In the genomic region with DNA sequence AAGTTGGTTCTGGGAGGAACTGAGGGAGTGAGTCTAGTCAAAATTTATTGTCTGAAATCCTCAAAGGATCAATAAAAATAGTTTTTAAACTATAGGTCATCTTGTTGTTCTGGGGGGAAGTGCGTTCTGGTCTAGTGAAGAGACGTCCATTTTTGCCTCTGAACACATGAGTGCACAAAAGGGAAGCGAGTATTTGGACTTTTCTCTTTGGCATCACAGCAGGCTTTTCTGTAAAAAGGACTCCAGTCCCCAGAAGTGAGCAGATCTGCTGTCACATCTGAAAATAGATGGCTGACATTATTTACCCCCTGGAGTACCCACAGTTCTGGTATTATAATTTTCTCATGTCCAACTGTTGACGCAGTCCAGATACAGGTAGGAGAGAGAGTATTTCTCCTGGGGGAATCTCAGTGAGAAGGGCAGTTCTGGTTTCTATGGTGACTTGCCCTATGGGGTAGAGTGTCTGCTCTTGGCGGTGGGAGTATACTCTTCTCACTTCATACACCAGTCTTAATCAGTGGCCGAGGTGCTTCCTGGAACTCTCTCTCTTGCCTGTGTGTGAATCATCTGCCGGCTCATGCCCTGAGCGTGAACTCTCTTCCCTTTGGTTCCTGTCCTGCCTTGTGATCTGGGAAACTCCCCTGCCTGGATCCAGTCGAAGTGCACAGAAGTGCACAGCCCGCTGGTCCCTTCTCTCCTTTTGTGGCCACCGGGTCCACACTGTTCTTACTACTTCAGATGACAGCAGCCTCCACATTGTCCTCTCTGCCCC, we compare ENCODE assay signal across 9 mouse cellular contexts. TPM values are rescaled to one million over a fixed set of nuclear protein-coding genes. Genes with fewer than 3 reads are reported as not detected.
DNase-seq lines count a peak whose midpoint lies in the region; ATAC-seq and TF ChIP-seq lines count a peak whose summit lies in the region.
"Had no signal": no experiment of that assay in that cellular context is flagged by ENCODE, and none has a peak within 500 bp of the region (broad histone marks: within the 10 kb centered on the region; RNA-seq: fewer than 3 reads in every experiment).

No protein-coding gene starts in this region.

- TF ChIP-seq EP300 in lung, postnatal 0 days (IDR thresholded peaks at IDR 0.05), result no peak

- H3K36me3 ChIP-seq in lung, postnatal 0 days (ENCODE audit: insufficient read depth, low read length), result no peaks in the 10 kb centered on the region
- peaks cover 9% of the 10 kb centered on the region for H3K36me3 ChIP-seq in small intestine, adult 2 months (ENCODE audit: control insufficient read depth, insufficient read depth, low read length)

- no peak for TF ChIP-seq POLR2A in small intestine, adult 2 months (IDR thresholded peaks at IDR 0.05; ENCODE audit: low read depth, low read length)

- no peak overlapping the region for H3K4me2 ChIP-seq in lung, postnatal 0 days (replicated peaks; ENCODE audit: low read depth, low read length)
- H3K4me2 ChIP-seq: embryonic facial prominence, embryonic 13.5 days had no signal

- H3K9me3 ChIP-seq in lung, postnatal 0 days (ENCODE audit: low read length), result no peaks in the 10 kb centered on the region
- H3K9me3 ChIP-seq: embryonic facial prominence, embryonic 13.5 days had no signal

- H3K9ac ChIP-seq in lung, postnatal 0 days (replicated peaks; ENCODE audit: low read depth), result no peak overlapping the region
- H3K9ac ChIP-seq: embryonic facial prominence, embryonic 13.5 days had no signal

- H3K4me3 ChIP-seq in lung, postnatal 0 days (ENCODE audit: low read depth, low read length), result no peak overlapping the region
- H3K4me3 ChIP-seq in small intestine, adult 2 months (ENCODE audit: low read depth, low read length), result no peak overlapping the region
- H3K4me3 ChIP-seq: embryonic facial prominence, embryonic 13.5 days had no signal

- ATAC-seq in inflammation-experienced regulatory T-cells, adult 6 months, result peak; percentile 66
- peak; percentile 60 for ATAC-seq in lung, postnatal 0 days

- DNase-seq in spleen, postnatal 36 days (ENCODE audit: low spot score in 2 of 2), result peak; percentile 42 to 43
- DNase-seq in spleen, postnatal 10 days (ENCODE audit: low spot score in 2 of 2), result no peak
- peak; percentile 52 for DNase-seq in embryo, embryonic 10.5 days (ENCODE audit: low spot score)
- peak; percentile 57 for DNase-seq in lung, postnatal 0 days (ENCODE audit: low spot score)
- no peak for DNase-seq in testis, postnatal 14 days (ENCODE audit: low spot score)
- DNase-seq in layer of hippocampus, adult 11-12 months (ENCODE audit: low spot score), result no peak

- peaks cover 9% of the 10 kb centered on the region; the same call in 1 of the 2 replicates for H3K4me1 ChIP-seq in lung, postnatal 0 days (ENCODE audit: insufficient read depth, low read depth, low read length)
- H3K4me1 ChIP-seq in small intestine, adult 2 months (ENCODE audit: control insufficient read depth, insufficient read depth, insufficient read length, low read length), result peaks cover 17% of the 10 kb centered on the region

- H3K27ac ChIP-seq in lung, postnatal 0 days (ENCODE audit: low read length), result no peak overlapping the region
- H3K27ac ChIP-seq in small intestine, adult 2 months (ENCODE audit: insufficient read depth, low read depth, low read length), result peak overlapping the region; percentile 45
- H3K27ac ChIP-seq: embryonic facial prominence, embryonic 13.5 days had no signal

- no peak for TF ChIP-seq CTCF in lung, postnatal 0 days (IDR thresholded peaks at IDR 0.05)
- no peak for TF ChIP-seq CTCF in small intestine, adult 2 months (IDR thresholded peaks at IDR 0.05; ENCODE audit: extremely low read depth, insufficient read length, insufficient replicate concordance, low read depth, low read length)

- H3K27me3 ChIP-seq in lung, postnatal 0 days (replicated peaks; ENCODE audit: insufficient read depth, low read length), result no peaks in the 10 kb centered on the region
- no peaks in the 10 kb centered on the region for H3K27me3 ChIP-seq in small intestine, adult 2 months (ENCODE audit: control insufficient read depth, insufficient read depth, low read length)
- H3K27me3 ChIP-seq: embryonic facial prominence, embryonic 13.5 days had no signal

- 45% methylated on average over 11 of the region's 11 CpGs for WGBS in lung, postnatal 0 days
- WGBS in small intestine, adult 2 months, result 36% methylated on average over 11 of the region's 11 CpGs

RNA-seq across cellular contexts. Expression of a gene that starts 15.2 kb away (rescaled TPM):
- polyA plus RNA-seq in inflammation-experienced regulatory T-cells, adult 6 months (2017; shearing (Covaris generic)), result 10 to 100 TPM; 21.5 to 33.8 (median 23.1) TPM
- 128 and 141 TPM in 2 replicates for polyA plus RNA-seq in lung, postnatal 0 days (2015; fragmentation: Nextera tagmentation; extraction: Ambion mirVana)
- 41.2 and 59.9 TPM in 2 replicates for polyA plus RNA-seq in small intestine, adult 2 months (2012; rRNA removed)

RNA-seq across cellular contexts. Expression of a gene that starts 55.0 kb away (rescaled TPM):
- not detected for polyA plus RNA-seq in inflammation-experienced regulatory T-cells, adult 6 months (2017; shearing (Covaris generic))
- not detected in 2 replicates for polyA plus RNA-seq in lung, postnatal 0 days (2015; fragmentation: Nextera tagmentation; extraction: Ambion mirVana)
- not detected in 2 replicates for polyA plus RNA-seq in small intestine, adult 2 months (2012; rRNA removed)
- polyA plus RNA-seq: embryonic facial prominence, embryonic 13.5 days had no signal

RNA-seq across cellular contexts. Expression of a gene that starts 59.0 kb away (rescaled TPM):
- not detected for polyA plus RNA-seq in inflammation-experienced regulatory T-cells, adult 6 months (2017; shearing (Covaris generic))
- polyA plus RNA-seq in lung, postnatal 0 days (2015; fragmentation: Nextera tagmentation; extraction: Ambion mirVana), result 2.3 and 2.4 TPM in 2 replicates
- 3.5 and 12.0 TPM in 2 replicates for polyA plus RNA-seq in small intestine, adult 2 months (2012; rRNA removed)

Comparison
In these comparisons a context has a peak if more than half of its experiments do, and no peak if none do; other contexts are left out.
1. DNase-seq: peak in spleen, postnatal 36 days (2 of 2), embryo, embryonic 10.5 days (single experiment) and lung, postnatal 0 days (single experiment); none in spleen, postnatal 10 days (0 of 2), testis, postnatal 14 days (single experiment) and layer of hippocampus, adult 11-12 months (single experiment).